Mouse (Mus musculus): ENCODE measurements around the gene Vac14.

- TF ChIP-seq POLR2A (IDR thresholded peaks at IDR 0.05; ENCODE audit: extremely low read depth, insufficient read depth, low read length): no peak
- TF ChIP-seq CTCF (IDR thresholded peaks at IDR 0.05; ENCODE audit: extremely low read depth, insufficient read depth, low read length): no peak
Measured at GRCm38 (mm10) chr8:110705391-110706287, 87.3 kb downstream of the Vac14 start.
